Mouse (Mus musculus) left cerebral cortex, postnatal 36 days (tissue): Measurements from ENCODE around the gene Naalad2. TPM values are rescaled to one million over a fixed set of nuclear protein-coding genes. Genes with fewer than 3 reads are reported as not detected.

Experiments used
- total RNA-seq, 2 experiments: library from RNA; stranded (reverse); gene quantifications; 2 replicates each; pipeline ENCODE4 v1.2.3; 2021

Naalad2 gene
- total RNA-seq, 2 experiments from 2014 or later: 0.39 to 1.7 TPM

Other genes with a start within 250 kb of the Naalad2 start
- gene Chordc1, start 110.9 kb downstream of the Naalad2 start, total RNA-seq: 100 to 1,000 TPM in 1 of 2 experiments, 10 to 100 TPM in 1; 70.2 to 103 TPM
- not detected for gene Ubtfl1, start 1.4 kb upstream of the Naalad2 start, total RNA-seq
- not detected for gene Mbd3l2, start 27.7 kb upstream of the Naalad2 start, total RNA-seq
- 1 to 10 TPM; 2.1 to 3.1 TPM for gene Zfp558, start 75.3 kb upstream of the Naalad2 start, total RNA-seq
- not detected for gene Mbd3l1, start 75.4 kb upstream of the Naalad2 start, total RNA-seq